Mouse (Mus musculus): ENCODE measurements around the gene Oprm1. TPM values are rescaled to one million over a fixed set of nuclear protein-coding genes. Genes with fewer than 3 reads are reported as not detected.
"Not testable (repeated sequence)": the region's sequence is repeated elsewhere in the genome, so short reads cannot be mapped to it uniquely, and the experiment has no call there.

Oprm1 gene
- polyA plus RNA-seq, 1 experiment = not detected

DNA sequence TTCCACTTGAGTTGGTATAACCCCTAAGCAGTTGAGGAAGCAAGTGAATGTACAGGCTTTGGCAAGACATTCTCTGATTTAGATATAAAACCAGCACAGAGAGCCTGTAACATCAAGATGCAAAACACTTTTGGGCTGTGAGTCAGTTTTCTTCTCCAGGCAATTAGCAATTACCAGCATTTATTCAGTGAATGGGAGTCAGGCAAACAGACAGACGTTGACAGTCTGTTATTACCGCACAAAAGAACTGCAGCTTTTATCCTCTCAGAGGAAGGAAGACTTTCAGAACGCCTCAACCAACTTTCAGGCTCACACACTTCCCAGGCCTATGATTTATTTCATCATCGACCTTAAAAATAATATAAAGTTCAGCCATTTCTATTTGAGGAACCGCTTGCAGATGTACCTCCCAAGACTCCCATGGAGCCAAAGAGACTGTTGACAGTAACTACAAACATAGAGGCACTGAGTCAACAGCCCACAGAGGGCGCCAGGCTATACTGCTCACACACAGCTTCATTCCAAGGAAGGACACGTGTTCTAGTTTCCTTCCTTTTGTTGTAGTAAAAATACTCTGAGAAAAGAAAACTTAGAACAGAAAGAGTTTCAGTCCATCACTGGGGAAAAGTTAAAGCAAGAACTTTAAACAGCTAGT, 113.2 kb downstream of the Oprm1 start:
- Histone ChIP-seq H3K4me2 (ENCODE audit: low read depth) (no peak overlapping the region), H3K4me3 (no peak overlapping the region), H3ac (ENCODE audit: control insufficient read depth, insufficient read length) (no peak overlapping the region), H3K36me3 (ENCODE audit: control insufficient read depth, insufficient read depth) (no peaks in the 10 kb centered on the region), H3K79me2 (ENCODE audit: control insufficient read depth, insufficient read depth) (no peaks in the 10 kb centered on the region), H3K27me3 (ENCODE audit: control insufficient read depth, insufficient read depth, insufficient read length) (no peaks in the 10 kb centered on the region)
- TF ChIP-seq CEBPB (IDR thresholded peaks at IDR 0.05; ENCODE audit: insufficient read depth, poor library complexity, severe bottlenecking) (no peak), POLR2AphosphoS2 (IDR thresholded peaks at IDR 0.05; ENCODE audit: insufficient read length, low read depth) (no peak), USF1 (IDR thresholded peaks at IDR 0.05; ENCODE audit: low read depth) (no peak), MAX (IDR thresholded peaks at IDR 0.05; ENCODE audit: low read depth) (no peak), MYOG (IDR thresholded peaks at IDR 0.05; ENCODE audit: control insufficient read depth in 1 of 3, insufficient read depth in 1 of 3, insufficient read length in 2 of 3, low read depth in 2 of 3) (no peak), MYOD1 (IDR thresholded peaks at IDR 0.05; ENCODE audit: control insufficient read depth in 1 of 3, insufficient read length in 2 of 3, low read depth in 2 of 3) (no peak), POLR2A (IDR thresholded peaks at IDR 0.05; ENCODE audit: insufficient read length, low read depth) (no peak), REST (IDR thresholded peaks at IDR 0.05; ENCODE audit: insufficient read depth, insufficient read length) (no peak), TCF12 (IDR thresholded peaks at IDR 0.05; ENCODE audit: insufficient read depth, poor library complexity, severe bottlenecking) (no peak), TCF3 (IDR thresholded peaks at IDR 0.05; ENCODE audit: insufficient read length, low read depth) (no peak), E2F4 (IDR thresholded peaks at IDR 0.05; ENCODE audit: insufficient read depth) (no peak), SRF (IDR thresholded peaks at IDR 0.05; ENCODE audit: control insufficient read depth, insufficient read length, low read depth) (no peak)

DNA sequence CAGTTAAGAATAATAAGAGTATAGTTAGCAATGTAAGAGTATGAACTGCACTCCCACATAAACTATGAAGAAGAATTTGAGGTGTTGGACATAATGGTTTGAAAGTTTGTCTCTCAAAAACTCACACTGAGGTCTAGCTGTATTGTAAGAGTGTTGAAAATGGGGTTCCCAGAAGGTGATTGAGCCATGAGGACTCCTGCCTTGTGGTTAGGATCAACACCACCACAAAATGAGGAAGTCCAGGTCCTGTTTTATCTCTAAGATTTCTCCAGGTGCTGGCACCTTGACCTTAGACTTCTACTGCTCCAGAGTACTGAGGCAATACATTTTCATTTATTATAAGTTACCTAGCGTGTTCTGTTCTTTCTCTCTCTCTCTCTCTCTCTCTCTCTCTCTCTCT, 115.6 kb downstream of the Oprm1 start:
- TF ChIP-seq POLR2AphosphoS2 (IDR thresholded peaks at IDR 0.05; ENCODE audit: insufficient read length, low read depth) (no peak), TCF3 (IDR thresholded peaks at IDR 0.05; ENCODE audit: insufficient read length, low read depth) (no peak)
- no peaks in the 10 kb centered on the region for H3K27me3 ChIP-seq (ENCODE audit: control insufficient read depth, insufficient read depth, insufficient read length)
- no peaks in the 10 kb centered on the region for H3K79me2 ChIP-seq (ENCODE audit: control insufficient read depth, insufficient read depth)
- no peaks in the 10 kb centered on the region for H3K36me3 ChIP-seq (ENCODE audit: control insufficient read depth, insufficient read depth)
- H3ac ChIP-seq (ENCODE audit: control insufficient read depth, insufficient read length) = no peak overlapping the region
- no peak overlapping the region for H3K4me3 ChIP-seq
- H3K4me2 ChIP-seq (ENCODE audit: low read depth) = no peak overlapping the region

- H3K36me3 ChIP-seq (ENCODE audit: control insufficient read depth, insufficient read depth) = no peaks in the 10 kb centered on the region
- no peak overlapping the region for H3ac ChIP-seq (ENCODE audit: control insufficient read depth, insufficient read length)
- H3K4me2 ChIP-seq (ENCODE audit: low read depth) = no peak overlapping the region
- no peaks in the 10 kb centered on the region for H3K79me2 ChIP-seq (ENCODE audit: control insufficient read depth, insufficient read depth)
- H3K4me3 ChIP-seq = no peak overlapping the region
- TF ChIP-seq E2F4 (IDR thresholded peaks at IDR 0.05; ENCODE audit: insufficient read depth) (no peak), TCF12 (IDR thresholded peaks at IDR 0.05; ENCODE audit: insufficient read depth, poor library complexity, severe bottlenecking) (no peak), MAX (IDR thresholded peaks at IDR 0.05; ENCODE audit: low read depth) (no peak), REST (IDR thresholded peaks at IDR 0.05; ENCODE audit: insufficient read depth, insufficient read length) (no peak), POLR2AphosphoS2 (IDR thresholded peaks at IDR 0.05; ENCODE audit: insufficient read length, low read depth) (no peak), CEBPB (IDR thresholded peaks at IDR 0.05; ENCODE audit: insufficient read depth, poor library complexity, severe bottlenecking) (no peak), SRF (IDR thresholded peaks at IDR 0.05; ENCODE audit: control insufficient read depth, insufficient read length, low read depth) (no peak), USF1 (IDR thresholded peaks at IDR 0.05; ENCODE audit: low read depth) (no peak), TCF3 (IDR thresholded peaks at IDR 0.05; ENCODE audit: insufficient read length, low read depth) (no peak), MYOD1 (IDR thresholded peaks at IDR 0.05; ENCODE audit: control insufficient read depth in 1 of 3, insufficient read length in 2 of 3, low read depth in 2 of 3) (no peak), MYOG (IDR thresholded peaks at IDR 0.05; ENCODE audit: control insufficient read depth in 1 of 3, insufficient read depth in 1 of 3, insufficient read length in 2 of 3, low read depth in 2 of 3) (no peak), POLR2A (IDR thresholded peaks at IDR 0.05; ENCODE audit: insufficient read length, low read depth) (no peak)
- no peaks in the 10 kb centered on the region for H3K27me3 ChIP-seq (ENCODE audit: control insufficient read depth, insufficient read depth, insufficient read length)
Observed at GRCm38 (mm10) chr10:6878276-6878881, 120.1 kb downstream of the Oprm1 start.

DNA sequence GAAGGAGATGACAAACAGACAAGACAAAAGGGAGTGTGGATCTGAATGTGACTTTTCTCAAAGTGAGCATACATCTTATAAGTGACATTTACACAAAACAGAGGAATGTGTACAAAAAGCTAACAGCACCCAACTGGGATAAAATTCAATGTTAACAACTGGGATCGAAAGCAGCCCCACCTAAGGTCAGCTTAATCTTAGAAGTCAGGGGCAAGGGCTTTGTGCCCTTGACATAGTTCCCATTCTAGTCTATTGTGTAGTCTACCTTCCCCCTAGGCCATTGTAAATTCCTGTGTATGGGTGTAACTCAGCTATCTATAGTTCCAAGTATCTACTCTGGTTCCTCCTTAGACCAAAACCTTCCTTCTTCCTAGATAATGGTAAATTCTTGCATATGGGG, 123.7 kb downstream of the Oprm1 start:
- not testable (repeated sequence) for H3K27me3 ChIP-seq (ENCODE audit: control insufficient read depth, insufficient read depth, insufficient read length); H3K4me3 ChIP-seq; H3K4me2 ChIP-seq (ENCODE audit: low read depth); H3K36me3 ChIP-seq (ENCODE audit: control insufficient read depth, insufficient read depth); H3ac ChIP-seq (ENCODE audit: control insufficient read depth, insufficient read length); H3K79me2 ChIP-seq (ENCODE audit: control insufficient read depth, insufficient read depth)

DNA sequence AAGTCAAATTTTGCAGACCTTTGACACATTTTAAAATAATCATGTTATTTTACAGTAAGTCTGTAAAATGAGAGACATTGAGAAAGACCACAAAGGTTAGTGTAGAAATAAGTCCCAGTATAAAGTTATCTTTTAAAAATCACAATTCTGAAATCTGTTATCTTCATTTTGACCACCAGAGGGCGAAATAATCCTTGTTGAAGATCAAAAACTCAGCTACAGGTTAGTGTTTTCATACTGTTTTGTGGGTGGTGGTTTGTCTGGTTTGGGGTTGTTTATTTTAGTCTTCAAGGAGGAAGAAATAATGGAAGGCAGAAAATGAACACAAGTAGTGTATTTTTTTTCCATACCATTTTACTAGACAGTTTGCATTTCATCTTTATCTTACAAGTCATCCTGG, 127.2 kb downstream of the Oprm1 start:
- H3K4me3 ChIP-seq = no peak overlapping the region

More for the DNA sequence above, 127.2 kb downstream of the Oprm1 start:
- H3K27me3 ChIP-seq (ENCODE audit: control insufficient read depth, insufficient read depth, insufficient read length) = no peaks in the 10 kb centered on the region
- no peak overlapping the region for H3ac ChIP-seq (ENCODE audit: control insufficient read depth, insufficient read length)
- no peaks in the 10 kb centered on the region for H3K79me2 ChIP-seq (ENCODE audit: control insufficient read depth, insufficient read depth)
- H3K4me2 ChIP-seq (ENCODE audit: low read depth) = no peak overlapping the region
- no peaks in the 10 kb centered on the region for H3K36me3 ChIP-seq (ENCODE audit: control insufficient read depth, insufficient read depth)
- no peak for TF ChIP-seq SRF (IDR thresholded peaks at IDR 0.05; ENCODE audit: control insufficient read depth, insufficient read length, low read depth)
- no peak for TF ChIP-seq REST (IDR thresholded peaks at IDR 0.05; ENCODE audit: insufficient read depth, insufficient read length)
- no peak for TF ChIP-seq POLR2AphosphoS2 (IDR thresholded peaks at IDR 0.05; ENCODE audit: insufficient read length, low read depth)
- TF ChIP-seq USF1 (IDR thresholded peaks at IDR 0.05; ENCODE audit: low read depth) = no peak
- no peak for TF ChIP-seq MAX (IDR thresholded peaks at IDR 0.05; ENCODE audit: low read depth)
- no peak for TF ChIP-seq TCF12 (IDR thresholded peaks at IDR 0.05; ENCODE audit: insufficient read depth, poor library complexity, severe bottlenecking)
